Mouse (Mus musculus) olfactory bulb, adult 2 months (tissue): ENCODE data around the gene Col27a1.

Source experiments
- CTCF ChIP-seq: fragments of 200-500 bp; IDR thresholded peaks from 2 replicates; pipeline ENCODE4 v1.5.1; 2012; ENCODE audit warnings: low read depth, mild to moderate bottlenecking, low read length, moderate library complexity; ENCODE audit not compliant: insufficient read depth
- POLR2A ChIP-seq: fragments of 200-500 bp; IDR thresholded peaks from 2 replicates; pipeline ENCODE4 v1.6.1; 2012; ENCODE audit warnings: mild to moderate bottlenecking, low read depth, low read length, moderate library complexity; ENCODE audit not compliant: insufficient read depth

- TF ChIP-seq POLR2A, result no peak
- TF ChIP-seq CTCF, result no peak
Measured at GRCm38 (mm10) chr4:63291075-63291474, 77.3 kb downstream of the Col27a1 start.
